Mouse (Mus musculus) layer of hippocampus, adult 9-11 months (tissue): ENCODE measurements at regions not wholly inside any gene's neighbourhood (a gene's known extent, or its start where the extent isn't known, plus 50 kb on each side); places are given as distances from the start of the nearest gene placed in this dataset.

ENCODE experiments used
- DNase-seq: peaks from one replicate; pipeline ENCODE4 v3.0.0; 2022

GRCm38 (mm10) chr17:54821059-54821458 is 522.2 kb upstream of the Slc5a7 start:
- no peak for DNase-seq

GRCm38 (mm10) chr17:54853631-54854030 is 554.8 kb upstream of the Slc5a7 start:
- no peak for DNase-seq

DNA sequence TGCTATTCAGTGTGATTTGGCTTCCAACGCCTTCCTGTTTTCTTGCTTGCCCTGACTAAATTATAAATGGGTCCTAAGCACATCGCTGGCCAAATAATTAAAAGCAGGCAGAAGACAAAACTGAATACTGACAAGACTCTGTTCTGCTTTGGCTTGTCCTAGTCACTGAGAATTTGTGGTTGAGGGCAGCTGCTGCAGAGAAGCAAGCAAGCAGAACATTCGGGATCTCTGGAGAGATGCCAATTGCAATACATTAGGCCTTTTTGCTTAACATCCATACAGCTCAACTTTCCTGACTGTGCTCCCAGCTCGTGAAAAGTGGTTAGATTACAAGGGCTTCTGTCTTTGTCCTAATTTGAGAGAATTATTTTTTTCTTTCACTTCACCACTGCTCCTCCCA is 549.0 kb upstream of the St6gal2 start:
- DNase-seq: peak; percentile 33

DNA sequence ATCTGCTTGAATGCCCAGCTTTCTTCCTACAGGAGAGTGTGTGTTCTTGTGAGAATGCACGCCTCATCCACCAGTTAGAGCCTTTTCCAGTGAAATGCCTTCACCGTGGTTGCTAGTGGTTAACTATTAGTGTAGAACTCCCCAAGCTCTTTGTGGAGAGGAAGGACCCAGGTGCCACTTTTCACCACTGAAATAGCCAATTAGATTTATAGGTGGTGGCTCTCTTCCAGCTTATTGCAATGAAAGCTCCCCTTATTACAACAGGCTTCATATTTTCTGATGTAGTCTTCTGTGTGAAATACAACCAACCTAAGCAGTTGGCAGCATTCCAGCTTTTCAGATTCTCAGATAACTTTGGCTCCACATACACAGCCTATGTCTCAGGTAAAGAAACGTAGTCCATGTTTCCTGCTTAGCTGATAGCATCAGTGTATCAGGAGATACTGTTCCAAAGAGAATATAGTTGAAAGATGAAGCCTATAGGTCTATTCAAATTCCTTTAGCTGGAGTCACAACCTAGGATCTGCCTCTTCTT is 515.9 kb upstream of the St6gal2 start:
- DNase-seq: no peak

- DNase-seq: no peak
Measured at GRCm38 (mm10) chr17:54943380-54944047, 501.7 kb upstream of the St6gal2 start.

- DNase-seq: no peak
Measured at GRCm38 (mm10) chr17:54944288-54944931, 500.8 kb upstream of the St6gal2 start.
